Mouse (Mus musculus) limb, embryonic 14.5 days (tissue): ENCODE data around the gene Adamts16. TPM values are rescaled to one million over a fixed set of nuclear protein-coding genes. Genes with fewer than 3 reads are reported as not detected.
"Not testable (repeated sequence)": the region's sequence is repeated elsewhere in the genome, so short reads cannot be mapped to it uniquely, and the experiment has no call there.

Source experiments
- ATAC-seq: fragments of 200-750 bp; cut with Nextera tagmentation; 2 replicates; pipeline ENCODE4 v1.8.0; 2017; ENCODE audit warnings: low read depth, moderate number of reproducible peaks, moderate TSS enrichment; ENCODE audit not compliant: low FRiP score
- DNase-seq: peaks from one replicate; pipeline ENCODE4 v3.0.0-alpha.2; 2015; ENCODE audit warnings: low spot score
- H3K27ac ChIP-seq: fragments of 300-500 bp; sonication (generic); replicated peaks from 2 replicates; pipeline ENCODE4 v1.5.1; 2014; ENCODE audit warnings: low read depth, mild to moderate bottlenecking, low read length, moderate library complexity, mixed read lengths
- H3K27me3 ChIP-seq: fragments of 300-500 bp; sonication (generic); 2 replicates; pipeline ENCODE4 v1.6.1; 2014; ENCODE audit warnings: low read length, mixed read lengths; ENCODE audit not compliant: control insufficient read depth, insufficient read depth
- H3K36me3 ChIP-seq: fragments of 300-500 bp; sonication (generic); 2 replicates; pipeline ENCODE4 v1.6.1; 2014; ENCODE audit warnings: mild to moderate bottlenecking, low read length, moderate library complexity, mixed read lengths; ENCODE audit not compliant: control insufficient read depth, insufficient read depth
- H3K4me1 ChIP-seq: fragments of 300-500 bp; sonication (generic); 2 replicates; pipeline ENCODE4 v1.6.1; 2014; ENCODE audit warnings: antibody characterized with exemption, low read length, mixed read lengths; ENCODE audit not compliant: control insufficient read depth, insufficient read depth
- H3K4me2 ChIP-seq: fragments of 300-500 bp; sonication (generic); replicated peaks from 2 replicates; pipeline ENCODE4 v1.6.1; 2014; ENCODE audit warnings: low read depth, mild to moderate bottlenecking, low read length, moderate library complexity; ENCODE audit not compliant: severe bottlenecking
- H3K4me3 ChIP-seq: fragments of 300-500 bp; sonication (generic); replicated peaks from 2 replicates; pipeline ENCODE4 v1.5.1; 2014; ENCODE audit warnings: low read length
- H3K9ac ChIP-seq: fragments of 300-500 bp; sonication (generic); 2 replicates; pipeline ENCODE4 v1.6.1; 2014; ENCODE audit warnings: mild to moderate bottlenecking, low read depth, low read length, moderate library complexity; ENCODE audit not compliant: severe bottlenecking
- H3K9me3 ChIP-seq: fragments of 300-500 bp; sonication (generic); 2 replicates; pipeline ENCODE4 v1.6.1; 2016; ENCODE audit warnings: low read length; ENCODE audit not compliant: control insufficient read depth
- POLR2A ChIP-seq: fragments of 200-500 bp; IDR thresholded peaks from 2 replicates; pipeline ENCODE4 v1.8.0; 2012; ENCODE audit warnings: inconsistent platforms, mild to moderate bottlenecking, moderate library complexity, borderline replicate concordance; ENCODE audit not compliant: insufficient read depth, insufficient read length; ENCODE audit errors: extremely low read depth
- WGBS: fragments of 180-500 bp; shearing (Covaris S2); extraction: QIAGEN DNeasy Blood & Tissue Kit; methylation state at CpG from one replicate; pipeline ENCODE4 v1.1.7; 2014; 5-methylcytosine and 5-hydroxymethylcytosine counted together
- polyA plus RNA-seq, 2 experiments: library from polyadenylated mRNA; depleted of rRNA in 1 of 2; stranded (reverse) in 1 of 2; unstranded in 1 of 2; fragments of >200 nt; fragmentation: Nextera tagmentation in 1 of 2; extraction: Ambion mirVana in 1 of 2; gene quantifications; 2 replicates each; pipeline versions ENCODE4 v1.2.1 to v1.2.3; 2012 to 2014

Gene Adamts16
- polyA plus RNA-seq, 2 experiments, result 1.8 to 4.7 TPM

GRCm38 (mm10) chr13:70877550-70877913 is 35.9 kb upstream of the Adamts16 start:
- DNase-seq, result no peak
- WGBS, result 94% methylated on average over 1 of the region's 1 CpGs

GRCm38 (mm10) chr13:70876648-70877549 is 35.3 kb upstream of the Adamts16 start:
- no peak overlapping the region for H3K4me2 ChIP-seq
- H3K9ac ChIP-seq, result no peak overlapping the region
- H3K27ac ChIP-seq, result no peak overlapping the region
- ATAC-seq, result peak; percentile 34; the same call in 1 of the 2 replicates
- H3K27me3 ChIP-seq, result no peaks in the 10 kb centered on the region
- H3K9me3 ChIP-seq, result no peaks in the 10 kb centered on the region
- WGBS, result 82% methylated on average over 10 of the region's 10 CpGs
- no peak for DNase-seq
- H3K4me3 ChIP-seq, result no peak overlapping the region
- no peaks in the 10 kb centered on the region for H3K36me3 ChIP-seq
- no peak for TF ChIP-seq POLR2A
- H3K4me1 ChIP-seq, result no peaks in the 10 kb centered on the region

More at GRCm38 (mm10) chr13:70877550-70877913, 35.9 kb upstream of the Adamts16 start:
- Histone ChIP-seq H3K9me3 (no peaks in the 10 kb centered on the region), H3K9ac (no peak overlapping the region), H3K4me2 (no peak overlapping the region), H3K4me1 (no peaks in the 10 kb centered on the region), H3K27ac (no peak overlapping the region), H3K36me3 (no peaks in the 10 kb centered on the region), H3K27me3 (no peaks in the 10 kb centered on the region), H3K4me3 (no peak overlapping the region)
- no peak for ATAC-seq
- TF ChIP-seq POLR2A, result no peak

GRCm38 (mm10) chr13:70875411-70875949 is 33.9 kb upstream of the Adamts16 start:
- DNase-seq (no peak), ATAC-seq (no peak)
- 83% methylated on average over 4 of the region's 4 CpGs for WGBS
- no peaks in the 10 kb centered on the region for H3K9me3 ChIP-seq
- no peaks in the 10 kb centered on the region for H3K27me3 ChIP-seq
- H3K4me2 ChIP-seq, result no peak overlapping the region
- H3K4me1 ChIP-seq, result no peaks in the 10 kb centered on the region
- no peaks in the 10 kb centered on the region for H3K36me3 ChIP-seq
- no peak overlapping the region for H3K27ac ChIP-seq
- no peak overlapping the region for H3K4me3 ChIP-seq
- no peak for TF ChIP-seq POLR2A
- no peak overlapping the region for H3K9ac ChIP-seq

GRCm38 (mm10) chr13:70874741-70875140 is 33.1 kb upstream of the Adamts16 start:
- Histone ChIP-seq H3K9ac (no peak overlapping the region), H3K27me3 (no peaks in the 10 kb centered on the region), H3K36me3 (no peaks in the 10 kb centered on the region), H3K27ac (no peak overlapping the region), H3K4me1 (no peaks in the 10 kb centered on the region), H3K4me2 (no peak overlapping the region), H3K4me3 (no peak overlapping the region), H3K9me3 (no peaks in the 10 kb centered on the region)
- DNase-seq (no peak), ATAC-seq (no peak)
- TF ChIP-seq POLR2A, result no peak

GRCm38 (mm10) chr13:70873851-70874250 is 32.2 kb upstream of the Adamts16 start:
- not testable (repeated sequence) for H3K4me3 ChIP-seq, H3K27me3 ChIP-seq, H3K9me3 ChIP-seq, ATAC-seq, H3K4me2 ChIP-seq, DNase-seq, H3K4me1 ChIP-seq, H3K36me3 ChIP-seq, H3K27ac ChIP-seq, H3K9ac ChIP-seq
- 67% methylated on average over 13 of the region's 13 CpGs for whole genome bisulfite sequencing
